Comparison of ENCODE assay signal across 19 mouse cellular contexts in genomic region chr13:52341981-52342380, GRCm38 (mm10).
A peak's percentile ranks its signal among the peaks of the same experiment; 100 is the strongest.
DNase-seq lines count a peak whose midpoint lies in the region; ATAC-seq lines count a peak whose summit lies in the region.
"Had no signal": no experiment of that assay in that cellular context is flagged by ENCODE, and none has a peak within 500 bp of the region (broad histone marks: within the 10 kb centered on the region; RNA-seq: fewer than 3 reads in every experiment).

No protein-coding gene starts in this region.

- H3K4me2 ChIP-seq in heart, embryonic 11.5 days = no peak overlapping the region
- H3K4me2 ChIP-seq in liver, embryonic 11.5 days = no peak overlapping the region
- H3K4me2 ChIP-seq: forebrain, embryonic 13.5 days; heart, embryonic 15.5 days; hindbrain, embryonic 15.5 days had no signal

- H3K9me3 ChIP-seq in heart, embryonic 11.5 days (replicated peaks; ENCODE audit: control insufficient read depth, low read length) = no peaks in the 10 kb centered on the region
- H3K9me3 ChIP-seq in liver, embryonic 11.5 days (ENCODE audit: control insufficient read depth, low read length) = no peaks in the 10 kb centered on the region
- H3K9me3 ChIP-seq in embryonic facial prominence, embryonic 10.5 days = no peaks in the 10 kb centered on the region
- H3K9me3 ChIP-seq: forebrain, embryonic 13.5 days; heart, embryonic 15.5 days; hindbrain, embryonic 10.5 days; hindbrain, embryonic 15.5 days had no signal

- no peak for ATAC-seq in heart, embryonic 11.5 days (replicated peaks; ENCODE audit: insufficient number of reproducible peaks, low FRiP score, low TSS enrichment)
- no peak for ATAC-seq in liver, embryonic 11.5 days (replicated peaks; ENCODE audit: low FRiP score)
- ATAC-seq: forebrain, embryonic 13.5 days; forebrain, postnatal 0 days; Patski had no signal

- H3K9ac ChIP-seq in heart, embryonic 11.5 days (ENCODE audit: low read depth, low read length) = no peak overlapping the region
- no peak overlapping the region for H3K9ac ChIP-seq in liver, embryonic 11.5 days (ENCODE audit: low read depth, low read length)
- H3K9ac ChIP-seq: forebrain, embryonic 13.5 days; forebrain, postnatal 0 days; heart, embryonic 15.5 days; hindbrain, embryonic 15.5 days had no signal

- H3K4me3 ChIP-seq in heart, embryonic 11.5 days (ENCODE audit: low read depth, low read length) = no peak overlapping the region
- no peak overlapping the region for H3K4me3 ChIP-seq in liver, embryonic 11.5 days (ENCODE audit: low read depth, low read length)
- H3K4me3 ChIP-seq in embryonic facial prominence, embryonic 10.5 days = no peak overlapping the region
- H3K4me3 ChIP-seq: forebrain, embryonic 13.5 days; heart, embryonic 15.5 days; hindbrain, embryonic 10.5 days; hindbrain, embryonic 15.5 days had no signal

- no peaks in the 10 kb centered on the region for H3K4me1 ChIP-seq in heart, embryonic 11.5 days (ENCODE audit: control insufficient read depth, insufficient read depth, low read length)
- no peaks in the 10 kb centered on the region for H3K4me1 ChIP-seq in liver, embryonic 11.5 days (replicated peaks; ENCODE audit: control insufficient read depth, insufficient read depth, low read length)
- H3K4me1 ChIP-seq in embryonic facial prominence, embryonic 10.5 days = peaks cover 15% of the 10 kb centered on the region
- H3K4me1 ChIP-seq: forebrain, embryonic 13.5 days had no signal

- no peak overlapping the region for H3K27ac ChIP-seq in heart, embryonic 11.5 days (ENCODE audit: low read depth, low read length)
- H3K27ac ChIP-seq in liver, embryonic 11.5 days (ENCODE audit: low read depth, low read length) = no peak overlapping the region
- no peak overlapping the region for H3K27ac ChIP-seq in embryonic facial prominence, embryonic 10.5 days (replicated peaks)
- H3K27ac ChIP-seq: forebrain, embryonic 13.5 days; heart, embryonic 15.5 days; hindbrain, embryonic 10.5 days; hindbrain, embryonic 15.5 days had no signal

- no peaks in the 10 kb centered on the region for H3K27me3 ChIP-seq in heart, embryonic 11.5 days (ENCODE audit: control insufficient read depth, insufficient read depth, low read length)
- H3K27me3 ChIP-seq in liver, embryonic 11.5 days (replicated peaks; ENCODE audit: control insufficient read depth, insufficient read depth, low read length) = no peaks in the 10 kb centered on the region
- H3K27me3 ChIP-seq in embryonic facial prominence, embryonic 10.5 days (replicated peaks; ENCODE audit: low read depth, poor library complexity, severe bottlenecking) = no peaks in the 10 kb centered on the region
- H3K27me3 ChIP-seq: CH12.LX; forebrain, embryonic 13.5 days; heart, embryonic 15.5 days; hindbrain, embryonic 15.5 days had no signal

- no peaks in the 10 kb centered on the region for H3K36me3 ChIP-seq in heart, embryonic 11.5 days (ENCODE audit: control insufficient read depth, insufficient read depth, low read length)
- H3K36me3 ChIP-seq in liver, embryonic 11.5 days (ENCODE audit: control insufficient read depth, insufficient read depth, low read length) = no peaks in the 10 kb centered on the region
- H3K36me3 ChIP-seq in embryonic facial prominence, embryonic 10.5 days (replicated peaks) = no peaks in the 10 kb centered on the region
- H3K36me3 ChIP-seq: heart, embryonic 15.5 days; hindbrain, embryonic 10.5 days; hindbrain, embryonic 15.5 days had no signal

- 87% methylated on average over 8 of the region's 8 CpGs for WGBS in heart, embryonic 11.5 days (ENCODE audit: insufficient replicate concordance)
- 83% methylated on average over 8 of the region's 8 CpGs for WGBS in liver, embryonic 11.5 days
- WGBS in embryonic facial prominence, embryonic 10.5 days = 84% methylated on average over 8 of the region's 8 CpGs

- peak; percentile 86 for DNase-seq in heart, adult 11 months
- DNase-seq in retina, postnatal 1 day = peak; percentile 51
- DNase-seq in thymus, postnatal 10 days (ENCODE audit: low spot score in 2 of 2) = peak; percentile 45 to 55
- DNase-seq in thymus, postnatal 4 days = peak; percentile 50
- DNase-seq in liver, embryonic 11.5 days (ENCODE audit: low spot score) = no peak
- DNase-seq in embryonic facial prominence, embryonic 10.5 days (ENCODE audit: low spot score) = no peak
- DNase-seq: adrenal gland, adult 2 months; adrenal gland, postnatal 25 days; cerebellum, adult 2 months; cerebellum, postnatal 36 days; forebrain, postnatal 0 days; gastrocnemius, postnatal 14 days had no signal

Comparison
In these comparisons a context has a peak if more than half of its experiments do, and no peak if none do; other contexts are left out.
1. DNase-seq: peak in heart, adult 11 months (single experiment), retina, postnatal 1 day (single experiment), thymus, postnatal 10 days (2 of 2) and thymus, postnatal 4 days (single experiment); none in liver, embryonic 11.5 days (single experiment) and embryonic facial prominence, embryonic 10.5 days (single experiment).